Comparison of ENCODE assay signal across 7 mouse cellular contexts in the genomic region with DNA sequence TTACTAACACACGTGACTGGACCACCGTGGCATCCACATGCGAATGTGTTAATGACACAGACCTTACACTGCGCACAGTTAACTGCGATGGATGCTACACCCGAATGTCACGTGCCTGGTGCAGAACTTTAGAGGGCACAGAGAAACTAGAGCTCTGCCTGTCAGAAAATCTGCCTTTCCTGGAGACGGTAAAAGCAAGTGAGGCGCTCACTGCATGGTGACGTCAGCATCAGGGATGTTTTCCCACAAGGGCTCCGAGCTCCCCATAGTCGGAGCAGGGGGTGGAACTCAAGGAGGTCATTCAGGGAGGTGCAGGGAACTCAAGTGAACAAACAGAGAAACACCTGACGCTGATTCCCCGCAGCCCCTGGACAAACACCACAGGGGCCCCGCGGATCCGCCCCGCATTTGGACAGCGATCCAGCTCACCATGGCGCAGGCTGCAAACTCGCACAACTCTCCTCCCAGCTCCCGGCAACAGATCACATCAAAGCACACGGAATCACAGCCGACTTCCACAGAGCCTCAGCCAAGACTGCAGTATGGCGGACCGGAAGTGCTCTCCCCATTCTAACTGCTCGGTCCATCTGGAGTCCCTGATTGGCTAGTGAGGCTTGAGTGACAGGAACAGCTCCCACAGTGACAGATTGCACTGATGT. TPM values are rescaled to one million over a fixed set of nuclear protein-coding genes. Genes with fewer than 3 reads are reported as not detected.
DNase-seq lines count a peak whose midpoint lies in the region; ATAC-seq lines count a peak whose summit lies in the region.

A gene (minus strand): TSS at position 539 of the 659 bp plus-strand sequence.

- H3K36me3 ChIP-seq in embryonic facial prominence, embryonic 11.5 days (replicated peaks; ENCODE audit: control insufficient read depth, insufficient read depth, low read depth, low read length), result no peaks in the 10 kb centered on the region
- peaks cover 20% of the 10 kb centered on the region for H3K36me3 ChIP-seq in limb, embryonic 10.5 days
- peaks cover 19% of the 10 kb centered on the region for H3K36me3 ChIP-seq in midbrain, embryonic 12.5 days

- 3% methylated on average over 27 of the region's 27 CpGs for WGBS in embryonic facial prominence, embryonic 11.5 days
- WGBS in limb, embryonic 10.5 days, result 5% methylated on average over 27 of the region's 27 CpGs
- WGBS in midbrain, embryonic 12.5 days, result 5% methylated on average over 27 of the region's 27 CpGs

- H3K27ac ChIP-seq in embryonic facial prominence, embryonic 11.5 days (replicated peaks; ENCODE audit: low read depth, low read length), result peak within 1 kb of the TSS; percentile 36; the same call in 1 of the 2 replicates
- H3K27ac ChIP-seq in limb, embryonic 10.5 days, result peak within 1 kb of the TSS; percentile 87
- peak within 1 kb of the TSS; percentile 84 for H3K27ac ChIP-seq in midbrain, embryonic 12.5 days (replicated peaks)

- DNase-seq in adrenal gland, postnatal 14 days, result peak; percentile 87
- peak; percentile 90 for DNase-seq in embryonic facial prominence, embryonic 11.5 days (ENCODE audit: low spot score)
- peak; percentile 87 to 91 for DNase-seq in heart, adult 18-20 months
- peak; percentile 79 for DNase-seq in kidney, adult 18-20 months
- peak; percentile 81 for DNase-seq in limb, embryonic 10.5 days (ENCODE audit: low spot score)
- peak; percentile 78 for DNase-seq in skeletal muscle tissue, adult 2 months (ENCODE audit: low read depth, low spot score)

- no peaks in the 10 kb centered on the region; the same call in 1 of the 2 replicates for H3K9me3 ChIP-seq in embryonic facial prominence, embryonic 11.5 days (replicated peaks; ENCODE audit: control insufficient read depth, low read length)
- H3K9me3 ChIP-seq in limb, embryonic 10.5 days (replicated peaks), result peaks cover 4% of the 10 kb centered on the region; the same call in 1 of the 2 replicates
- H3K9me3 ChIP-seq in midbrain, embryonic 12.5 days, result peaks cover 20% of the 10 kb centered on the region

- peak within 1 kb of the TSS; percentile 51 for H3K4me2 ChIP-seq in embryonic facial prominence, embryonic 11.5 days (ENCODE audit: low read depth, low read length)
- peak within 1 kb of the TSS; percentile 74 for H3K4me2 ChIP-seq in midbrain, embryonic 12.5 days (replicated peaks)

- H3K4me3 ChIP-seq in embryonic facial prominence, embryonic 11.5 days (ENCODE audit: low read depth, low read length), result peak within 1 kb of the TSS; percentile 69
- H3K4me3 ChIP-seq in limb, embryonic 10.5 days, result peak within 1 kb of the TSS; percentile 71
- peak within 1 kb of the TSS; percentile 81 for H3K4me3 ChIP-seq in midbrain, embryonic 12.5 days

- ATAC-seq in embryonic facial prominence, embryonic 11.5 days (replicated peaks; ENCODE audit: insufficient number of reproducible peaks, low FRiP score, low TSS enrichment, low read depth), result peak; percentile 100
- peak; percentile 100 for ATAC-seq in midbrain, embryonic 12.5 days (ENCODE audit: low FRiP score, low read depth)

- no peaks in the 10 kb centered on the region for H3K27me3 ChIP-seq in embryonic facial prominence, embryonic 11.5 days (ENCODE audit: control insufficient read depth, insufficient read depth, low read length)
- no peaks in the 10 kb centered on the region for H3K27me3 ChIP-seq in limb, embryonic 10.5 days (ENCODE audit: low read depth, poor library complexity, severe bottlenecking)
- H3K27me3 ChIP-seq in midbrain, embryonic 12.5 days, result no peaks in the 10 kb centered on the region

- H3K4me1 ChIP-seq in embryonic facial prominence, embryonic 11.5 days (ENCODE audit: control insufficient read depth, insufficient read depth, low read length), result no peaks in the 10 kb centered on the region
- peaks cover 6% of the 10 kb centered on the region for H3K4me1 ChIP-seq in limb, embryonic 10.5 days
- peaks cover 9% of the 10 kb centered on the region for H3K4me1 ChIP-seq in midbrain, embryonic 12.5 days

- peak within 1 kb of the TSS; percentile 78 for H3K9ac ChIP-seq in embryonic facial prominence, embryonic 11.5 days (replicated peaks; ENCODE audit: low read length)
- peak within 1 kb of the TSS; percentile 83 for H3K9ac ChIP-seq in midbrain, embryonic 12.5 days (replicated peaks)

RNA-seq across cellular contexts. Expression of the gene that starts here (rescaled TPM):
- total RNA-seq in adrenal gland, postnatal 14 days (2021), result 5.1 and 7.2 TPM in 2 replicates
- 18.3 and 20.1 TPM in 2 replicates for polyA plus RNA-seq in embryonic facial prominence, embryonic 11.5 days (2014; fragmentation: Nextera tagmentation; extraction: Ambion mirVana)
- total RNA-seq in heart, adult 18-20 months (2021), result 1 to 10 TPM; 5.2 to 6.5 TPM
- 10.9 and 15.6 TPM in 2 replicates for polyA plus RNA-seq in limb, embryonic 10.5 days (2016; fragmentation: Nextera tagmentation; extraction: Ambion mirVana)
- 16.4 and 18.4 TPM in 2 replicates for polyA plus RNA-seq in midbrain, embryonic 12.5 days (2016; fragmentation: Nextera tagmentation; extraction: Ambion mirVana)

Comparison
In these comparisons a context has a peak if more than half of its experiments do, and no peak if none do; other contexts are left out.
1. Peak in every context shown above with its lines: DNase-seq, ATAC-seq, H3K4me3 ChIP-seq and H3K27ac ChIP-seq.
2. H3K27ac ChIP-seq: peak in every context shown above with its lines; median percentile 87 in limb, embryonic 10.5 days; 84 in midbrain, embryonic 12.5 days; 36 in embryonic facial prominence, embryonic 11.5 days.